Mouse (Mus musculus) kidney, adult 11 months (tissue): ENCODE measurements at regions not wholly inside any gene's neighbourhood (a gene's known extent, or its start where the extent isn't known, plus 50 kb on each side); places are given as distances from the start of the nearest gene placed in this dataset.

Experiments used
- DNase-seq: peaks from one replicate; pipeline ENCODE4 v3.0.0; 2022

GRCm38 (mm10) chr1:128779586-128780158 lies 187.6 kb upstream of the Cxcr4 start:
- no peak for DNase-seq

GRCm38 (mm10) chr1:128772440-128772839 lies 180.3 kb upstream of the Cxcr4 start:
- DNase-seq: no peak

GRCm38 (mm10) chr1:128770786-128771185 lies 178.7 kb upstream of the Cxcr4 start:
- DNase-seq: no peak

GRCm38 (mm10) chr1:128767991-128768390 lies 175.9 kb upstream of the Cxcr4 start:
- DNase-seq: no peak

GRCm38 (mm10) chr1:128767415-128767814 lies 175.3 kb upstream of the Cxcr4 start:
- DNase-seq: no peak

- DNase-seq: no peak
Observed at GRCm38 (mm10) chr1:128766894-128767268, 174.8 kb upstream of the Cxcr4 start.

GRCm38 (mm10) chr1:128766193-128766893 lies 174.2 kb upstream of the Cxcr4 start:
- DNase-seq: no peak

GRCm38 (mm10) chr1:128765626-128766025 lies 173.5 kb upstream of the Cxcr4 start:
- DNase-seq: no peak

- no peak for DNase-seq
Observed at GRCm38 (mm10) chr1:128765142-128765541, 173.0 kb upstream of the Cxcr4 start.

GRCm38 (mm10) chr1:128762854-128763253 lies 170.8 kb upstream of the Cxcr4 start:
- no peak for DNase-seq

GRCm38 (mm10) chr1:128762076-128762475 lies 170.0 kb upstream of the Cxcr4 start:
- no peak for DNase-seq

- no peak for DNase-seq
Observed at GRCm38 (mm10) chr1:128758802-128759481, 166.8 kb upstream of the Cxcr4 start.

GRCm38 (mm10) chr1:128758294-128758801 lies 166.3 kb upstream of the Cxcr4 start:
- DNase-seq: no peak

GRCm38 (mm10) chr1:128753427-128754012 lies 161.4 kb upstream of the Cxcr4 start:
- no peak for DNase-seq

- DNase-seq: no peak
Observed at GRCm38 (mm10) chr1:128749437-128749994, 157.4 kb upstream of the Cxcr4 start.

GRCm38 (mm10) chr1:128747196-128747790 lies 155.2 kb upstream of the Cxcr4 start:
- DNase-seq: no peak

GRCm38 (mm10) chr1:128746461-128747009 lies 154.4 kb upstream of the Cxcr4 start:
- DNase-seq: no peak

- DNase-seq: no peak
Observed at GRCm38 (mm10) chr1:128740616-128741015, 148.5 kb upstream of the Cxcr4 start.

- no peak for DNase-seq
Observed at GRCm38 (mm10) chr1:128738152-128738551, 146.1 kb upstream of the Cxcr4 start.

GRCm38 (mm10) chr1:128734857-128735256 lies 142.8 kb upstream of the Cxcr4 start:
- DNase-seq: no peak

- no peak for DNase-seq
Observed at GRCm38 (mm10) chr1:128731445-128731844, 139.4 kb upstream of the Cxcr4 start.

- DNase-seq: no peak
Observed at GRCm38 (mm10) chr1:128724433-128725091, 132.5 kb upstream of the Cxcr4 start.
